Mouse (Mus musculus) intestine, embryonic 14.5 days (tissue): Measurements from ENCODE around the gene Rps6ka5. TPM values are rescaled to one million over a fixed set of nuclear protein-coding genes. Genes with fewer than 3 reads are reported as not detected.

ENCODE experiments used
- ATAC-seq: fragments of 200-750 bp; cut with Nextera tagmentation; replicated peaks from 2 replicates; pipeline ENCODE4 v1.8.0; 2017; ENCODE audit warnings: low read depth, moderate number of reproducible peaks, moderate TSS enrichment, moderate library complexity; ENCODE audit not compliant: low FRiP score, low TSS enrichment
- DNase-seq: peaks from one replicate; pipeline ENCODE4 v3.0.0-alpha.2; 2018; ENCODE audit warnings: low spot score
- H3K27ac ChIP-seq: fragments of 300-500 bp; sonication (generic); 2 replicates; pipeline ENCODE4 v1.5.1; 2014; ENCODE audit warnings: low read depth, mild to moderate bottlenecking, control low read depth
- H3K27me3 ChIP-seq: fragments of 300-500 bp; sonication (generic); replicated peaks from 2 replicates; pipeline ENCODE4 v1.6.1; 2014; ENCODE audit warnings: low read length, control low read depth; ENCODE audit not compliant: control insufficient read depth, insufficient read depth
- H3K36me3 ChIP-seq: fragments of 300-500 bp; sonication (generic); 2 replicates; pipeline ENCODE4 v1.6.1; 2014; ENCODE audit warnings: low read length, control low read depth; ENCODE audit not compliant: control insufficient read depth, insufficient read depth
- H3K4me1 ChIP-seq: fragments of 300-500 bp; sonication (generic); replicated peaks from 2 replicates; pipeline ENCODE4 v1.6.1; 2014; ENCODE audit warnings: low read length, control low read depth, mixed read lengths; ENCODE audit not compliant: control insufficient read depth, insufficient read depth
- H3K4me2 ChIP-seq: fragments of 300-500 bp; sonication (generic); 2 replicates; pipeline ENCODE4 v1.6.1; 2014; ENCODE audit warnings: low read length
- H3K4me3 ChIP-seq: fragments of 300-500 bp; sonication (generic); 2 replicates; pipeline ENCODE4 v1.5.1; 2014; ENCODE audit warnings: low read depth, low read length, control low read depth, mixed read lengths
- H3K9ac ChIP-seq: fragments of 300-500 bp; sonication (generic); 2 replicates; pipeline ENCODE4 v1.6.1; 2014; ENCODE audit warnings: mild to moderate bottlenecking, low read length
- H3K9me3 ChIP-seq: fragments of 300-500 bp; sonication (generic); 2 replicates; pipeline ENCODE4 v1.6.1; 2016; ENCODE audit warnings: low read length, control low read depth; ENCODE audit not compliant: control insufficient read depth
- WGBS: fragments of 180-500 bp; shearing (Covaris S2); extraction: QIAGEN DNeasy Blood & Tissue Kit; methylation state at CpG from one replicate; pipeline ENCODE4 v1.1.7; 2014; 5-methylcytosine and 5-hydroxymethylcytosine counted together
- polyA plus RNA-seq: library from polyadenylated mRNA; unstranded; fragments of >200 nt; fragmentation: Nextera tagmentation; extraction: Ambion mirVana; gene quantifications from 2 replicates; pipeline ENCODE4 v1.2.1, GENCODE M21; 2014

Rps6ka5 gene
- polyA plus RNA-seq, 1 experiment from 2014 or later = 3.2 TPM

DNA sequence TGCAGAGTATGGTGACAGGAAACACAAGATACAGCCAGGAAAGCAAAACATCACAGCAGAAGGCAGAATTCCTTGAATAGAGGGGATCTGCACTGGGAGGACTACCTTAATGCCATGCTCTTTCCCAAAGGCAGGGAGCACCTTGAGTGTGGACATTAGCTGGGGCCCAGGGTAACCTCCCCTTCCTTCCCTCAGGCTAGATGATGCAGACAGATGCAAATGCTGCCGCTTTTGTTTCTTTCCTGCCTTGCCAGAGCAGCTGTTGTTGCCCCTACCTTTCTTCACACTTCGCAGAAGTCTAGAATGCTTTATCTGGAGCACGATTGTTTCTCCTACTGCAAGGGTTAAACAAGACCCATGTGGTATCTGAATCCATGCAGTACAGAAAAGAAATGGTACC is 34.6 kb downstream of the Rps6ka5 start:
- WGBS = 61% methylated on average over 3 of the region's 3 CpGs
- Histone ChIP-seq H3K4me3 (no peak overlapping the region), H3K4me1 (peaks cover 3% of the 10 kb centered on the region; the same call in 1 of the 2 replicates)

DNA sequence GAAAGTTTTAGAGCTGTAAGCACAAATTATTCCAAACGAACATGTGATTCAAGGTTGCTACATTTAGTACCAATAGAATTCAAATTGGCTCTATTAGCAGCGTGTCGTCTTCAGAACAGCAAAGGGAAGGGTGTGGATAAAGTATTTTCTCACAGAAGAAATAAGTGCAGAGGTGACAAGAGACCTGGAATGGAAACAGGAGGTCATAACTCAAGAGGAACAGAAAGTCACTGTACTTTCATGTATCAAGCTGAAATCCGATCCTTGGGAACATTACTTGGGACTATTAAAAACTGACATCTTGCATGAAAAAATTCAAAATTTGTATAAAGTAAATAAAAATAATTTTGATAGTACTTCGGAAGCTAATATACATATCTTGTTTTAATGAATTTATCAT is 36.3 kb downstream of the Rps6ka5 start:
- no peaks in the 10 kb centered on the region for H3K27me3 ChIP-seq
- H3K36me3 ChIP-seq = no peaks in the 10 kb centered on the region
- no peak overlapping the region for H3K27ac ChIP-seq
- WGBS = 82% methylated on average over 5 of the region's 5 CpGs
- no peak for ATAC-seq
- no peaks in the 10 kb centered on the region for H3K4me1 ChIP-seq
- H3K4me2 ChIP-seq = no peak overlapping the region
- no peaks in the 10 kb centered on the region for H3K9me3 ChIP-seq
- DNase-seq = no peak
- no peak overlapping the region for H3K4me3 ChIP-seq
- no peak overlapping the region for H3K9ac ChIP-seq

More for the DNA sequence above, 34.6 kb downstream of the Rps6ka5 start:
- no peak for ATAC-seq
- H3K27ac ChIP-seq = no peak overlapping the region
- no peak for DNase-seq
- H3K9ac ChIP-seq = no peak overlapping the region
- H3K27me3 ChIP-seq = no peaks in the 10 kb centered on the region
- H3K36me3 ChIP-seq = no peaks in the 10 kb centered on the region
- H3K9me3 ChIP-seq = no peaks in the 10 kb centered on the region
- no peak overlapping the region for H3K4me2 ChIP-seq

DNA sequence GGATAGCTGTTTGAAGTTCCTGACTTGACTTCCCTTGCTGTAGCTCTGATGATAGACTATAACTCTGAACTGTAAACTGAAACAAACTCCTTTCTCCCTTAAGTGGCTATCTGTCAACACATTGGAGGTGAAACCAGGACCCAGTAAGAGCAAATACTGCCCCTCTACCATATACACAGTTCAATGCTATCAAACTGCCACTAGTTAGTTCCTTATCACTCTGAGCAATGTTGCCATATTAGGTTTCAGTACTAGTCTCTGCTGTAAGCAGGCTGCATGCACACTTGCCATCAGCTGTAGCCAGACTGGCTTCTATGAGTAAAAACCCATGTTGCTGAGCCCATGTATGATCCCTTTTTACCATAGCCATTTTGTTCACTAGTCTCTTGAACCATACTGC is 38.6 kb downstream of the Rps6ka5 start:
- ATAC-seq = no peak
- no peaks in the 10 kb centered on the region for H3K9me3 ChIP-seq
- H3K27ac ChIP-seq = no peak overlapping the region
- H3K36me3 ChIP-seq = no peaks in the 10 kb centered on the region
- no peak for DNase-seq
- no peak overlapping the region for H3K9ac ChIP-seq
- H3K4me1 ChIP-seq = no peaks in the 10 kb centered on the region
- no peaks in the 10 kb centered on the region for H3K27me3 ChIP-seq
- no peak overlapping the region for H3K4me3 ChIP-seq
- H3K4me2 ChIP-seq = no peak overlapping the region

DNA sequence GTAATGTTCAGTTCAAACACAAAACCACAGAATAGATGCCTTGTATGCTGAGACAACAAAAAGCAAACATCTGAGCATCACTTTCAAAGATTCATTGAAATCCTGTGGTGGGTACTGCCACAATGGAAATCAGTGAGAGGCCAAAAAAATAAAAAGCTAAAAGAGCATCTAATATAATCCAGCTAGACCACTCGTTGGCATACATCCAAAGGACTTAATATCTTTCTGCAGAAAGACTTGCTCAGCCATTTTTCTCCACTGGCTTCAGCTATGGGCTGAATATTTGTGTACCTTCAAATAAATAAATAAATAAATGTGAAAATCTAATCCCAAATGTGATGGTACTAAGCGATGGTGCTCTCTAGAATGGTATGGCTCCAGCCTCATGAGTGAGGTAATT is 39.8 kb downstream of the Rps6ka5 start:
- Histone ChIP-seq H3K9ac (no peak overlapping the region), H3K4me3 (no peak overlapping the region), H3K27me3 (no peaks in the 10 kb centered on the region), H3K36me3 (no peaks in the 10 kb centered on the region), H3K4me1 (no peaks in the 10 kb centered on the region), H3K27ac (no peak overlapping the region), H3K9me3 (no peaks in the 10 kb centered on the region), H3K4me2 (no peak overlapping the region)
- ATAC-seq (no peak), DNase-seq (no peak)
- WGBS = 75% methylated on average over 2 of the region's 2 CpGs

DNA sequence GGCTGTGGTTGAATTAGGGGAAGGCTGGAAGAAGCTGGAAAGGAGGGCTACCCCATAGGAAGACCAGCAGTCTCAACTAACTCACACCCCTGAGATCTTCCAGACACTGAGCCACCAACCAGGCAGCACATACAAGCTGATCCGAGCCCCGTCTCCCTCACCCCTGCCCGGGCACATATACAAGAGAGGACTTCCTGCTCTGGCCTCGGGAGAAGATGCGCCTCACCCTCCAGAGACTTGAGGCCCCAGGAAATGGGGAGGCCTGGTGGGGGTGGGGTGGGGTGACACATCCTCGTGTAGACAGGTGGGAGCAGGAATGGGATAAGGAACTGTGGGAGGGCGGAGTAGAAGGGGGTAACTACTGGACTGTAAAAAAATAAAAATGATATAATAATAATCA is 45.0 kb downstream of the Rps6ka5 start:
- no peak overlapping the region for H3K4me3 ChIP-seq
- no peak overlapping the region for H3K9ac ChIP-seq
- H3K4me1 ChIP-seq = no peaks in the 10 kb centered on the region
- no peaks in the 10 kb centered on the region for H3K9me3 ChIP-seq
- no peak for ATAC-seq
- no peaks in the 10 kb centered on the region for H3K36me3 ChIP-seq
- DNase-seq = no peak
- H3K27me3 ChIP-seq = no peaks in the 10 kb centered on the region
- H3K4me2 ChIP-seq = no peak overlapping the region
- no peak overlapping the region for H3K27ac ChIP-seq
- WGBS = 70% methylated on average over 7 of the region's 7 CpGs

DNA sequence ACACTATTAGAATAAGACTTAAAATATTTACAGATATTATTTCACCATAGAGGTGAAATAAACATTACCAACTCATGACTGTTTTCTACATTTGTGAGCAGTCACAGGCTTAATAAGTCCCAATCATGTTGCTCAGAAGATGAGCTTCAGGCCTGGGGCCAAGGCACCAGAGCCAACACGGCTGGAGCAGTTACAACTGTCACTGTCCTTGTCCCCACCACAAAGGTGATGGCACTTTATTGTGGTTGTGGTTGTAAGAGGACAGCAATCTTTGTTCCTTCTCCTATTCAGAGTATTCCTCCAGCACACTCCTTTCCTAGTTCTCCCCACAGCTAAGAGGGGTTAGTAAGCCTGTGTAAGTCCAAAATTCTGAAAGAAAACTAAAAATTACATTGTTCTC is 45.5 kb downstream of the Rps6ka5 start:
- Histone ChIP-seq H3K27ac (no peak overlapping the region), H3K9ac (no peak overlapping the region), H3K4me3 (no peak overlapping the region), H3K4me2 (no peak overlapping the region), H3K4me1 (no peaks in the 10 kb centered on the region), H3K36me3 (no peaks in the 10 kb centered on the region), H3K27me3 (no peaks in the 10 kb centered on the region), H3K9me3 (no peaks in the 10 kb centered on the region)
- DNase-seq = no peak
- 68% methylated on average over 1 of the region's 1 CpGs for WGBS
- no peak for ATAC-seq

DNA sequence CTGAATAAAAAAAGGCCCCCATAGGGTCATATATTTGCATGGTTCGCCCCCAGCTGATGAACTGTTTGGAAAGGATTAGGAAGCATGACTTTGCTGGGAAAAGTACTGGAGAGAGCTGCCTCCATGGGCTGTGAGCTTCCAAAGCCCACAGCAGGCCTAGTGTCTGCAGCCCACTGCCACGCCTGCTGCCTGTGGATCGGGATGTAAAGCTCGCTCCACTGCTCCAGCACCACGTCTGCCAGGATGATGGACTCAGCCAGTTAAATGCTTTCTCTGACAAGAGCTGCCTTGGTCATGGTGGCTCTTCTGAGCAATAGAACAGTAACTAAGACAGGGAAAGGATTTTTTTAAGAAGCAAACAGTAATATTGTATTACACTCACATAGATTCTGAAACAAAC is 46.1 kb downstream of the Rps6ka5 start:
- H3K4me3 ChIP-seq = no peak overlapping the region
- H3K9ac ChIP-seq = no peak overlapping the region
- H3K4me1 ChIP-seq = no peaks in the 10 kb centered on the region
- no peaks in the 10 kb centered on the region for H3K27me3 ChIP-seq
- no peak overlapping the region for H3K27ac ChIP-seq
- DNase-seq = no peak
- no peak overlapping the region for H3K4me2 ChIP-seq
- no peaks in the 10 kb centered on the region for H3K36me3 ChIP-seq
- WGBS = 76% methylated on average over 5 of the region's 5 CpGs
- no peaks in the 10 kb centered on the region for H3K9me3 ChIP-seq
- no peak for ATAC-seq

DNA sequence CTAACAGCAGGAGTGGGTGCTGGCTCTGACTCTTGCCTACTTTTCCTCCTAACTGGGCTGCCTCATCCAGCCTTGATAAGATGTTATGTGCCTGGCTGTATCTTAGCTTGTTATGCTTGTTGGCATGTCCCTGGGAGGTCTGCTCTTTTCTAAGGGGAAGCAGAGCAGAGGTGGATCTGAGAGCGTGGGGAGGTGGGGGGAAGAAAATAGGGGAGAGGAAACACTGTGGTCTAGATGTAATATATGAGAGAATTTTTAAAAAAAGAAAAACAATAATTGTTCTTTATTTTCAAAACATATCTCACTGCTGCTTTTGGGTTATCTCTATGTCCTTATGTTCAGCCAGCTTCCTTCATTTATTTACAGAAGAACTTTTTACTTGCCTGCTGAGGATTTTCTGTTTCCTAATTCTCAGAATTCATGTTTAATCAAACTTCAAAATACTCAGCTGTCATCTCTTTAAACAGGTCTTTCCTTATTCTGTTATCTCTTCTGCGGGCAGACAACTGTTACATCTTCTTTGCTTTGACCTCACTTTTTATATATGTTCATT is 56.1 kb downstream of the Rps6ka5 start:
- Histone ChIP-seq H3K4me3 (no peak overlapping the region), H3K27ac (no peak overlapping the region), H3K36me3 (no peaks in the 10 kb centered on the region), H3K4me2 (no peak overlapping the region), H3K4me1 (no peaks in the 10 kb centered on the region), H3K9me3 (no peaks in the 10 kb centered on the region), H3K9ac (no peak overlapping the region), H3K27me3 (no peaks in the 10 kb centered on the region)
- WGBS = 91% methylated on average over 2 of the region's 2 CpGs
- no peak for DNase-seq
- no peak for ATAC-seq

DNA sequence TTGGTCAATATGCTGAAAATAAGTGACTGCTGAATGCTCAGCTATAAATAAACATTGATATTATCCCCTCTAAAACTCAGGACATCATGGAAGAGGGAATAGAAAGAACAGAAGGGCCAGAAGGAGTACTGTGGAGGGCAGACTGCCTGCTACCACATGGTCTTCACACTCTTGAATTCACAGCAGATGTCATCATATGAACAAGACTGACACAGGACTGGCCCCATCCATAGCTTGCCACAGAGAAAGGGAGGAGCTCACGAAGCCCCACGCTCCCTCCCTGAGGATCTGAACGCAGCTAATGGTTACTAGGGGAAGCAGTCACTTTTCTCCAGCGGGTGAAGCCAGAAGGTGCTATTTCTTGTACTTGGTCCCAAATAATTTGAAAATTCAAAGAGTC is 61.5 kb downstream of the Rps6ka5 start:
- Histone ChIP-seq H3K4me3 (no peak overlapping the region), H3K4me2 (no peak overlapping the region), H3K36me3 (no peaks in the 10 kb centered on the region), H3K4me1 (no peaks in the 10 kb centered on the region), H3K9me3 (no peaks in the 10 kb centered on the region), H3K9ac (no peak overlapping the region), H3K27ac (no peak overlapping the region), H3K27me3 (no peaks in the 10 kb centered on the region)
- WGBS = 83% methylated on average over 4 of the region's 4 CpGs
- no peak for DNase-seq
- no peak for ATAC-seq
